Mouse (Mus musculus) heart, adult 2 months (tissue): ENCODE results near the gene Apom.

Source experiments
- CTCF ChIP-seq: fragments of 200-600 bp; IDR thresholded peaks from 2 replicates; pipeline ENCODE4 v1.8.1; 2022; ENCODE audit warnings: antibody characterized with exemption, mild to moderate bottlenecking, moderate library complexity
- EP300 ChIP-seq: fragments of 200-500 bp; IDR thresholded peaks from 2 replicates; pipeline ENCODE4 v1.6.1; 2011; ENCODE audit warnings: low read depth, low read length, control low read depth; ENCODE audit not compliant: insufficient read depth

DNA sequence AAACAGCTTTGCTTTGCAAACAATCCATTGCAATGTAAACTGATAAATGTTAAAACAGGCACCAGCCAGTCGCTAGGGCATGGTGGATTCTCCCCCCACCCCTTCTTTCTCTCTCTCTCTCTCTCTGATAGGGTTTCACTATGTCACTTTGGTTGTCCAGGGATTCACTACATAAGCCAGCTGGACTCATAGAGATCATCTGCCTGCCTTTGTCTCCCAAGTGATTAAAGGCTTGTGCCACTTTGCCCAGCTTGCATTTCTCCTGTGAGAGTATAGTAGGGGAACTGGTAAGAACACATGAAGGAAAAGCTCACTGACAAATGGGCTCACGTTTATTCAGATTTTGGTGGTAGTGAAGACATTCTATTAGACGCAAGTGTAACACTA is 317 bp upstream of the Apom start:
- no peak for TF ChIP-seq CTCF
- no peak for TF ChIP-seq EP300
